Mouse (Mus musculus) neutrophil, adult 5-6 weeks (primary cell): ENCODE measurements around the gene Bmp7. TPM values are rescaled to one million over a fixed set of nuclear protein-coding genes. Genes with fewer than 3 reads are reported as not detected.

Experiments used
- ATAC-seq: fragments of 151-379, 151-347 bp; 2 replicates; pipeline ENCODE4 v1.8.0; 2017; ENCODE audit warnings: mild to moderate bottlenecking, moderate TSS enrichment; ENCODE audit not compliant: insufficient number of reproducible peaks, poor library complexity, low FRiP score, severe bottlenecking; ENCODE audit errors: extremely low read depth
- total RNA-seq: library from RNA; stranded (forward); fragments of 200-1000 nt; gene quantifications from 2 replicates; pipeline ENCODE4 v1.2.3, GENCODE M21; 2017

Bmp7 gene
- total RNA-seq, 1 experiment from 2014 or later = not detected

DNA sequence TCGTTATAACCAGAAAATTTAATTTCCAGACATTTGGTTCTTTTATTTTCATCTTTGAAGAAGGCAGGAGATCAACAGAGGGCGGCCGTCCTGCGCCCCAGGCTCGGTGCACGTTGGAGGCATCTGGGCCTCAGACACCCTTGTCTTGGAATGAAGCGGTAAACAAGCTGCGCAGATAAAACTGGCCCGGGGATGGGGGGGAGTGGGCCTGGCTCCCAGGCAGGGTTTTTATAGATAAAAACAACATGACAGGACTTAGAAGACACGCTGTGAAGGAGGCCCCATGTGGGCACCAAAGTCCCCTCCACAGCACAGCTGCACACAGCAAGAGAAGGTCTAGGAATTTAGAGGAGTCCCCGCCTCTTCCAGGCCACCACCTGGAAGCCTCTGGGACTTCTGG is 10.6 kb upstream of the Bmp7 start:
- no peak for ATAC-seq

DNA sequence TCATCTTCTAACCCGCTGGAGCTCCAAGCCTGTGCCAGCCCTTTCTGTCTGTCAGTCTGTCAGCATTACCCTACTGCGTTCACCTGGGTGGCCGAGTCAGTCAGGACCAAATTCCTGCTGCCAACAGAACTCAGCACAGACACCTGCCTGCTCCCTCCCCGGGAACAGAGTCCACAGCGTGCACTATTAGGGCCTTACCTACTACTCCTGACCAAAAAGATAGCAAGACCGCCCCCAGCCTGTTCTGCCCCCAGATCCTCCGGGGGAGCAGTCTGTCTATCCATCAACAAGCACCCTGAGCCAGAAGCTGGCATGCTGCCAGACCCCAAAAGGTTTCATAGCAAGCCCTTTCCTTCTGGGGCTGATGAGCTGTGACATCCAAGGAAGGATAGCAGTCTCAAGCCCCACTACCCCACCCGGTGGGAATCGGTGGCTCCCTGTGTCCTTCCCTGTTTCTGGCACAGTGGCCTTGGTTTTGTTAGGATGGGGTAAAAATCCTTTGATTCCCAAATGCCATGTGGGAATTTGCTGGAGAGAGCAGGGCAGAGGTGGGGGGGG is 10.1 kb upstream of the Bmp7 start:
- no peak for ATAC-seq

DNA sequence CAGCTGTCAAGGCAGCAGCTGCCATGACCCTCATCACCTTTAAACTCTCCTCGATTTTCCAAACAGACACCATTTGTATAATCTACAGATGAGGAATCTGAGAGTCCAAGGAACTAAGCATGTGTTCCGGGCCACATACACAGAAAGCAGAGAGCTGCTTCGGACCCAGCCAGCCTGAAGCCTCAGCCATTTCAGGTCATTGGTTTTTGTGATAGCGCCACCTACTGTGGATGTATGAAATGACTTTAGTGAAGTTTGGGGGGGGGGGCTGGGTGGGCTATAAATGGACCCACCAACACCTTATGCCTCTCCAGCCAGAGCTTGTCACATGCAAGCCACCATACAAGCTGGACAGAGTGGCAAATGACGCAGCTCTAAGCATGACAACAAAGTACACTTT is 8.9 kb upstream of the Bmp7 start:
- no peak for ATAC-seq

DNA sequence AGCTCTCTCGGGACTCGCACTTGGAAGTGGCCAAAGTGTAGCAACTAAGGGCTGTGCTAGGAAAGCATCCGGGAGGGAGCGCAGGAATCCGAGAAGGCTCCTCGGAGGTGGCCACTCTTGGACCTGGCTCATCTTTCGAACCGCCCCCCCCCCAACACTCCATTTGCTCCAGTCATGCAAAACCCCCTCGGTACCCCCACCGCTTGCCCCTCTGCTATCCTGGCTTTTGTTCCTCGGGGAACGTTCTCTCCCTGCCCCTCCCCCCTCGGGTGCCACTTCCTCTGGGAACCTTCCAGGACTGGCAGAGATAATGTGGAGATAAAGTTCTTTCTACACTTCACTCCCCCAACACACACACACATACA is 660 bp upstream of the Bmp7 start:
- no peak for ATAC-seq

DNA sequence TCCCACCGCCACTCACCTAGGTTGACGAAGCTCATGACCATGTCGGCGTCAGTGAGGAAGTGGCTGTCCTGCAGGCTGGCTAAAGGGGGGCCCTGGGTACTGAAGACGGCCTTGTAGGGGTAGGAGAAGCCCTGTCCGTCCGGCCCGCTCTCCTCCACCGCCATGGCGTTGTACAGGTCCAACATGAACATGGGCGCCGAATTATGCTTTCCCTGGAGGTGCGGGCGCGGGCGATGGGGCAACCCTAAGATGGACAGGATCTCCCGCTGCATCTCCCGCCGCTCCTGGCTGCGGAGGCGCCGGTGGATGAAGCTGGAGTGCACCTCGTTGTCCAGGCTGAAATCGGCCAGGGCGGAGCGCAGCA is 500 bp downstream of the Bmp7 start:
- ATAC-seq = no peak

DNA sequence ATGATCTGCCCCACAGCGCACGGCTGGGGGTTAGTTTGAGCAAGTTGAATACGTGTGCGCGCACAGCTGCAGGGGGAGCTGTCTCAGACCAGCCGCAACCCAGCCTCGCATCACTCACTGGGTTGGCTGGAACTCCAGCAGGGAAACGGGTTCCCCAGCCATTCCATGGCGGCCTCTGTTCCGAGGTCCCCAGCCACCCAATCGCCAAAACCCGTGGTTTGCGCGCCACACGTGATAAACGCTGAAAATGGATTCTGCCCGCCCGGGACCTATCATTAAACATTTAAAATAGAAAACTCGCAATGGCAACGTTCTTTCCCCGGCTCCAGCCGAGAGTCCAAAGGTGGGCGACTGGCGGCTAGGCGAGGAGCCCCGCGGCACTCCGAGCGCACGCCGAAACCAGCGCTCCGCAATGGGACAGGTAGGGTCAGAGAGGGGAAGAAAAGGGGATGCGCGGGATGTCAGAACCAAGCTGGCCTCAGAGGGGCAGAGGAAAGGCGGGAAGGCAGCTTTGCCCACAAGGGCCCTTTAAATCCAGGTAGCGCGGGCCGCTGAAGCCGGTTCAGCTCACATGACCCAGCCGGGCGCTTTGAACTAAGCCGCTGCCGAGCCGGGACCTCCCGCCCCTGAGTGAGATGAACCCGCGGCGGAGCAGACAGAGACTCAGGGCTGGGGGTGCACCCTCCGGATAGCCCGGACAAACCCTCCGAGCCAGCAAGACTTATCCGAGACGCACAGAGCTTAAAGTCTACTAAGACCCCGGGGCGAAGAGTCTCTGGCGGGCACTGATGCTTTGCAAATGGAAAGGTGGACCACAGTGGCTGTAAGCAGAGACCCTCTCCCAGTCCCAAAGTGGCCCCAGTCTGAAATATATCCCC is 1.1 kb downstream of the Bmp7 start:
- ATAC-seq = no peak

DNA sequence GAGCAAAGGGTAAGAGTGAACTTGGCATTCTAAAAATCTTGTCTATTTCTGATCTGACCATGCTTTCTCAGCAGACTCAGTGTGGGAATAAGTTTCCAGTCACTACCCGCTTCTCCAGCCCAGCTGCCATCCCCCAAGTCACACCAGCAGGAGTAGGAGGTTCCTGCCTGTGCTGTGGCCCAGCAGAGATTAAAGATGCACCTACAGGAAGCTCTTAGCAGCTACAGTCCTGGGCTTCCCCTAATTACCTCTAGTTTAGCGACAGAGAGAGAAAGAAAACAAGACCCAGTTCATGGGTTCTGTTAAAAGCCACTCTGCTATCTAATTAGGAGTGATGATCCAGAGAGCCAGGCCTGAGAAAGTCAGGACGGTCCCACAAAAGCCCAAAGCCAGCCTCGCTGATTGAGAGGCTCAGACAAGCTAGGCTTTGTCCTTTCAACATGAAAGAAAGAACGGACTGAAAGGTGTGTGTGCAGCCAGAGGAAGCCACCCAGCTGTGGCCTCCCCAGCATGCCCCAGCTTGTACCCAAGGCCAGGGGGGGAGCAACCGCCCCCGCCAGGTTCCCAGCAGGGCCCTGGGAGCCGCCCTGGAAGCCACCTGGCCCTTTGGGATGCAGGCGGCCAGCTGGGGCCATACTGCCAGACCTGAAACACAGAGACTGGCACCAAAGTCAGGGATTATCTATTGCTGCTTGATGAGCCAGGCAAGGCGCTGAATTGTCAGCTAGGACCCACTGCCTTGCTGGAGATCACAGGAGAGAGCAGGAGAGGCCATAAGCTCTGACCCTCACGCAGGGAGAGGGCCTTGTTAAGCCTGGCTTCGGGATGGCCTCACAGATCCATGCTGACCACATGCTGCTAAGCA is 2.6 kb downstream of the Bmp7 start:
- no peak for ATAC-seq

DNA sequence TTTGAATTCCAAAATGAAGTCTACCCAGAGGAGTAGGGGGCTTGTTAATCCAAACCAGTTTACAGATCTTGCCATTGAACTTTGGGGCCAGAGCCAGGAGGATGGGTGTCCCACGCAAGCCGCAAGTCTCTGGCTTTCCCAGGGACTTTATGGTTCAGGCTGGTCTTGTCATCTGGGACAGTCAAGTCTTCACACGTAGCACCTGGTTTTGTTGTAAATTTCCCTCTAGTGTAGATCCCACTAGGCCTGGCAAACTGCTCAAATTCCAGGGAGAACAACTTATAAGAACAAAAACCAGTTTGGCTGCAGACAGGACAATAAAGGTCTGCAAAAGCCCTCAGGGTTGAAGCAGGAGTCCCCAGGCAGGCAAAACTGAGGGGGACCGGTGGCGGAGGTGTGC is 3.3 kb downstream of the Bmp7 start:
- ATAC-seq = no peak

DNA sequence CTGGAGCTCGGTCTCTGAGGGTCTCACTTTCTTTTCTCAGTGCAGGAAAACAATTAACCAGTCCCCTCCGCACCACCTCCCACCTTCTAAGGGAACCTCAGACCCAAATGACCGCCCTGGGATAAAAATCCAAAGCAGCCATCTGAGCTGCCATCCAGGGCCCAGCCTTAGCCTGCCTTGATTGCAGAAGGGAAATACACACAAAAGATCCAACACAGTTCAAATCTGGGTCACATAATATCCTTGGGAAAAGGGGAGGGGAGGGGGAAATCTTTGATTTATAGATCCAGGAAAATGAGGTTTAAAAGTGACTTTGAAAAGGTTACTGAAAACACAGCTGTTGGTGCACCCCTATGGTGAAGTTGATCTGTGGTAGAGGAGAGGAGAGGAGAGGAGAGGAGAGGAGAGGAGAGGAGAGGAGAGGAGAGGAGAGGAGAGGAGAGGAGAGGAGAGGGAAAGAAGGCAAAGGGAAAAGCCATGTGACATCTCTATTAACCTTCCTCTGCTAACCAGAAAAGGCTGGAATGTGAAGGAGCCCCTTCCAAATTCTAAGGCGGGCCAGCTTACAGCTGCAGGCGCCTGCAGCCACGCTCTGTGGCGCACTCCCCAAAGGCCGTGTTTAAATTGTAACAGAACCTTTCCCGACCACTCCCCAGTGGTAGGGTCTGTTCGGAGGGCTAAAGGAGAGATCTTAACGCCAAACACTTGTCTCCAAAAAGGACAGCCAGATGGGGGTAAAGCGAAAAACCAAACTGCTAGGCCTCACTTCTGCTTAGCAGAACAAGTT is 4.2 kb downstream of the Bmp7 start:
- ATAC-seq = no peak

DNA sequence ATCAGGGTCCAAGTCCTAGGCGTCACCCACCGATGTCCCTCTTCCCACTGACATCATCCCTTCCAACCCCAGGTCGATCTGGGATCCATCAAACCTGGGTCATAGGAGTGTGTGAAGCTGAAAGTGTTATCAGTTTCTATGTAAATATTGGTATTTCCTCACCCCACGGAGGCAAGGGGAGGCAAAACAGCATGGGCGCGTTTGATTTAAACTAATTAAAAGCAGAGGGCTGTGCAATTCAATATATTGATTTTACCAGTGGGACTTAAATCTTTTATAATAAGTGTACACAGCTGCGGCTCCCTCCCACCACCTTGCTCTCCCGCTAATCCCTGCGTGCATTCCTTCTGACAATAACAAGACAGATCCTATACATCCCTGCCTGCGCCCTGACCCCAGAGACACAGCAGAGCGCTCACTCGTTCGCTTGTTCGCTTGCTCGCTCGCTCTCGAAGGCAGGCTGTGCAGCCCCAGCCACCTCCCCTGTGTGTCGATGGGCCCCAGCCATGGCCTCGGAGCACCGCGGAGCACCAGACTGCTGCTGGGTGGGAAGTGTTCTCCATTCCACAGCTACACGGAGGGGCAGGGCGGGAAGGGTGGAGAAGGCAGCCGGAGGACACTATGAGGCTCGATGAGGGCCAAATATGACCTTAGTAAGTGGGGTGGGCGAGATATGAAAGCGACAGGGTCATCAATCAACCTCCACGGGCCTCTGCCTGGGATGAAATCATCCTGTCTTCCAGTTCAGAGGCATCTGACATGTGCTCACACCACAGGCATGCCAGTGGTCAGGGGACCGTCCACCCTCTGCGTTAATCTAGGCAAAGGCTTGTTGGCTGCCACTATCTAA is 5.0 kb downstream of the Bmp7 start:
- no peak for ATAC-seq

DNA sequence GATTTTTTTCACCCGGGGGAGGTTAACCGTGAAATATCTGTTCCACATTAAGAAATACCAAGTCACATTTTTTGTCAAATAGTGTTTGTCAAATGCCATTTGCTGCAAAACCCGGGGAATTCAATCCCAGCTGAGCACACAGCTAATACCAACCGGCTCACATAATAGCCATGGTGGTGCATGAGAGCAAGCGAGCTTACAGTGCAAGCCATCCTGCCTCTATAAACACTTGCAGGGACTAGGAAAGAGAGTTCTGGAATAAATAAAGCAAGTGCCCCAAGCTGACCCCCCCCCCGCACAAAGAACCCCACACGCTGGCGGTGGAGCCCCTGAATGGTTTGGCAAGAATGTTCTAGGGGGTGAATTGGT is 5.7 kb downstream of the Bmp7 start:
- ATAC-seq = no peak

DNA sequence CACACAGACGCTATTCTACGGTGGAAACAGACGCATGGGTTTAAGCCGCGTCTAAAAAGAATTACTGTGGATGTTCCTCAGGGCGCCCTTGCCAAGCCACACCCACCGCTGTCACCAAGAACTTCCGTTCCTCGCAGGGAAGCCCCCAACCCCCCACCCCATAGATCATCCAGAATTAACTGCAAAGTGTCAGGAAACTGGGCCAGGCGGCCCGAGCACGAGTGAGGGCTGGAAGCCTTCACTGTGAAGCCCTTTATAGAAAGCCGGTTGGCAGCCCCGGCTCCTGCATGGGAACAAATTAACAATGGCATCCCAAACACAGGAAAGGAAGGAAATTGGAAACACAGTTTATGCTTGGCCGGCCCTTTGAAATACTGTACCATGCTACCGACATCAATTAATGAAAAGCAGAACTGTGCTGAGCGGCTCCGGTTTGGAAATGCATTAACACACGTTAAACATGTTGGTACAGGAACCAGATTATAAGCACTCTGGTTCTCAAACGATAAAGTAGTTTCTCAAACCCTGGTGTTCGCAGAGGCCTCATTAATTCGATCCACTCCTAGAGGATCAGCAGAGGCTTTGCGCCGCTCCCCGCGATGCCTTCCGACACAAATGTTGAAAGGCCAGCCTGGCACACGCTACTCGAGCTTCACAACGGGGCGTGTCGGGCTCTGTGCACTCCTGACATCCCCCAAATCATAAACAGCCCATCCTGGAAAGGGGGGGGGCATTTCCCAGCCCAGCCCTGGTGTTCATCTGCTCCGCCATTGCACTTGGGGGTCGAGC is 6.3 kb downstream of the Bmp7 start:
- no peak for ATAC-seq

DNA sequence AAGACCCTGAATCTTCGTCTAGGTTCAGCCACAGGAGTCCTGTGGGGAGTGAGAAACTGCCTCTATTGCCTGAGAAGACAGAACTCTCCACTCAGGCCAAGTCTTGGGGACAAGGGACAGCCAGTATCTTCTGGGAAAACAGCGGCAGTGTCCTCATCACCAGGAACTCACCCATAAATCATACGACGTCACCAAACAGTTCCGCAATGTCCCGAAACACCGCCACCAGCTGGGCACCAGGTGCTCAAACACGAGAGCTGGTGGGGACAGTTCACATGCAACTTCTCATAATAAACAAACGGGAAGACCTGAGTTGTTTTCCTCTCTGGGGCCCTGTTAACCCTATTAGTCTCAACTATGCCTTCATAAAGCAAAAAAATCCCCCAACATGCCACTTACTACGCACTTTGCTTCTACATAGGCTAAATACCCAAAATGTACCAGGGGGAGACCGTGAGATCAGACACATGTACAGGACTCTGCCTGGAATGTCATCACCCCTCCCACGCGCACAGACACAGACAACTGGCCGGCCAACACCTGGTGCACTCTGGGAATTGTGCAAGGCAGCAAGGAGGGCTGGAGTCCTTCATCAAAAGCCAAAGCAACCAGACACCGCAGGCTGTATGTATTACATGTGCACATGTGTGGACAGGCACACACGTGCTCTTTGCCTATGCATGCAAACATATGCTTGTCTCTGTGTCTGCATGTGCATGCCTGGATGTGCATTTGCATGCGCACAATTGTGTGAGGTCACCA is 8.8 kb downstream of the Bmp7 start:
- ATAC-seq = no peak

DNA sequence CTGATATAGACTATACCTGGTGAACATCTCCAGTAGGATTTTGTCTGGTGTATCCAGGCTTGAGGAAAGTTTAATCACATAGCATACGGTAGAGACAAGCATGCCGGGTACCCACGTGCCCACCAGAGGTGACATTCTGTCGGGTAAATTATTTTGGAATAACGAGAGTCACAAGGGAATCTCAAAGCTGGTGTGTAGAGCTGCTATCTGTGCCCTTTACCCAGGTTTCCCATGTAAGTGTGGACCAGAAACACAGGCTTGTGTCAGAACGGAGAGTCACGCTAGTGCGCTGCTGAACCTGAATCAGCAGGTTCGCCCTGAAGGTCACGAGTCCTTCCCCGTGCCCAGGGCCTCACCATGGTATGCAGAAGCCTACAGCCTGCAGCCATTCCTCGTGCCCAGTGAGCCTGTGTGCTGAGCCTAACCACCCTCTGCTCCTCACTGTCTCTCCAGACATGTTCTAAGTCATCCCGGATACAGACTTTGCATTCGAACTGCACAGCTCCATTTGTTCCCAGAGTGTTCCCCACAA is 10.2 kb downstream of the Bmp7 start:
- no peak for ATAC-seq

DNA sequence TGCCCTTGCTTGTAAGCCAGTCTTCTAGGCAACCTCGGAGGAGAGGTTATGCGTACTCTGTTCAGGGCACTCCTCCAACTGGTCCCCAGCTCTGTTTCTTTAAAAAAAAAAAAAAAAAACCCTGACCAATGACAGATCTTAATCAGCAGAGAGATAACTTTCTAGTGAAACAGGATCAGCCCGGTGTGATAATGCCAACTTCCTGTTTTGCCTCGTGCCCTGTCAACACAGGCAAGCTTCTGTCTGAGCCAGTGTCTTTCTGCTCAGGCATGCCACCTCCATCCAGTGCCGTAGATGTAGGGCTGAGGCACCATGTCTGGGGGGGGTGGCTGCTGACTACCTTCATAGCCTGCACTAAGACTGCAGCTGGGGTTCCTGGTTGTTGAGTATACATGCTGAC is 12.5 kb downstream of the Bmp7 start:
- ATAC-seq = no peak

DNA sequence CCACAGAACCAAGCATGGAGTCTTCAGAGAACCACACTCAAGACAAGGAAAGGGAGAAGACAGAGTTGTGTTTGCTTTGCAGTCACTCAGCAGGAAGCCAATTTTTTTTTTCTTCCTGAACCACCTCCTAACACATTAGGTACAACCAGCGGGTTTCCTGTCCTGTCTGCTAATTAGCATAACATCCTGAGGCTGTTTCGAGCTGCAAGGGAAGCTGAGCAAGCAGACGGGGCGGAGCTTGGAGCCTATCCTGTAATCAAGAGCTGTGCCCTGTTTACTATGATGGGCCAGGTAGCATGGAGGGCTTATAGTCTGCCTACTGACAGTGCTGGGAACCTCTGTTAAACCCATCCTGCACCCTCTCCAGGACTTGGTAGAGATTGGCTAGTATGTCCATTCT is 13.8 kb downstream of the Bmp7 start:
- no peak for ATAC-seq

DNA sequence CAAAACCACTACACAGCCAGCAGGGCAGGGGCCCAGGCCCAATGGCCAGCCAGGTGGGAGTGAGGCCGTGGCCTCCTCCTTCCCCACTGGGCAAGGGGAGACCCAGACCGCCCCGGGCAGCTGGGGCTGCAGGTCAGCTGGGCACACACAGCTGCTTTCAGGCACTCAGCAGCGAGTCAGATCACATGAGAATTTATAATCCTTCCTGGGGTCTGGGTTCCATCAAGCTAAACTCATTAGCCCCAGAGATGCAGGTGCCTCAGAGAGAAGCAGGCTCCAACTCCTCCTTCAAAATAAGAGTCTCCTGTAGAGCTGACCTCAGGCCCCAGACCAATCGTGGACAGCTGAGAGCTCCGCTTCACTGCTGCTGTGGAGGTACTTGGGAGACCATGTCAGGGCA is 15.2 kb downstream of the Bmp7 start:
- ATAC-seq = no peak
